Mouse (Mus musculus): ENCODE results near the gene Prx. TPM values are rescaled to one million over a fixed set of nuclear protein-coding genes. Genes with fewer than 3 reads are reported as not detected.

The Prx gene
- polyA plus RNA-seq, 1 experiment from 2014 or later: 1.5 TPM

GRCm38 (mm10) chr7:27506765-27507370 lies 7.7 kb downstream of the Prx start:
- Histone ChIP-seq H3K27ac (ENCODE audit: low read length) (peak overlapping the region; percentile 90; the same call in 1 of the 2 replicates), H3K9ac (ENCODE audit: low read depth, low read length) (0 out of 2 replicates have a peak overlapping the region, but pooled peaks have one; percentile 67), H3K4me1 (ENCODE audit: control insufficient read depth, insufficient read depth, low read length) (peaks cover 8% of the 10 kb centered on the region; the same call in 1 of the 2 replicates), H3K4me2 (ENCODE audit: low read length) (peak overlapping the region; percentile 65), H3K4me3 (ENCODE audit: low read depth, low read length) (peak overlapping the region; percentile 48), H3K27me3 (ENCODE audit: control insufficient read depth, insufficient read depth, low read depth, low read length) (no peaks in the 10 kb centered on the region), H3K36me3 (ENCODE audit: control insufficient read depth, insufficient read depth, low read length) (no peaks in the 10 kb centered on the region), H3K9me3 (replicated peaks; ENCODE audit: control insufficient read depth, low read length, poor library complexity, severe bottlenecking) (no peaks in the 10 kb centered on the region)
- ATAC-seq: no peak
- WGBS: 52% methylated on average over 9 of the region's 9 CpGs

- under 1% methylated on average over 53 of the region's 54 CpGs for WGBS
- ATAC-seq: peak; percentile 91
Measured at GRCm38 (mm10) chr7:27507711-27508647, 8.9 kb downstream of the Prx start.

GRCm38 (mm10) chr7:27508648-27509005 lies 9.5 kb downstream of the Prx start:
- Histone ChIP-seq H3K27ac (ENCODE audit: low read length) (peak overlapping the region; percentile 90), H3K36me3 (ENCODE audit: control insufficient read depth, insufficient read depth, low read length) (no peaks in the 10 kb centered on the region), H3K4me1 (ENCODE audit: control insufficient read depth, insufficient read depth, low read length) (peaks cover 8% of the 10 kb centered on the region; the same call in 1 of the 2 replicates), H3K4me2 (ENCODE audit: low read length) (peak overlapping the region; percentile 65), H3K9ac (ENCODE audit: low read depth, low read length) (no peak overlapping the region), H3K27me3 (ENCODE audit: control insufficient read depth, insufficient read depth, low read depth, low read length) (no peaks in the 10 kb centered on the region), H3K4me3 (ENCODE audit: low read depth, low read length) (peak overlapping the region; percentile 48), H3K9me3 (replicated peaks; ENCODE audit: control insufficient read depth, low read length, poor library complexity, severe bottlenecking) (no peaks in the 10 kb centered on the region)
- 26% methylated on average over 6 of the region's 6 CpGs for WGBS
- peak; percentile 44 for ATAC-seq

More at GRCm38 (mm10) chr7:27507711-27508647, 8.9 kb downstream of the Prx start:
- H3K27ac ChIP-seq (ENCODE audit: low read length): peak overlapping the region; percentile 90
- H3K4me3 ChIP-seq (ENCODE audit: low read depth, low read length): peak overlapping the region; percentile 48
- peaks cover 8% of the 10 kb centered on the region; the same call in 1 of the 2 replicates for H3K4me1 ChIP-seq (ENCODE audit: control insufficient read depth, insufficient read depth, low read length)
- H3K9ac ChIP-seq (ENCODE audit: low read depth, low read length): peak overlapping the region; percentile 67
- peak overlapping the region; percentile 65 for H3K4me2 ChIP-seq (ENCODE audit: low read length)
- no peaks in the 10 kb centered on the region for H3K36me3 ChIP-seq (ENCODE audit: control insufficient read depth, insufficient read depth, low read length)
- H3K27me3 ChIP-seq (ENCODE audit: control insufficient read depth, insufficient read depth, low read depth, low read length): no peaks in the 10 kb centered on the region
- H3K9me3 ChIP-seq (replicated peaks; ENCODE audit: control insufficient read depth, low read length, poor library complexity, severe bottlenecking): no peaks in the 10 kb centered on the region

GRCm38 (mm10) chr7:27510809-27511208 lies 11.7 kb downstream of the Prx start:
- ATAC-seq: no peak
- 81% methylated on average over 2 of the region's 2 CpGs for WGBS

GRCm38 (mm10) chr7:27514961-27515360 lies 15.8 kb downstream of the Prx start:
- ATAC-seq: no peak
- Histone ChIP-seq H3K27ac (ENCODE audit: low read length) (no peak overlapping the region), H3K4me3 (ENCODE audit: low read depth, low read length) (no peak overlapping the region), H3K27me3 (ENCODE audit: control insufficient read depth, insufficient read depth, low read depth, low read length) (no peaks in the 10 kb centered on the region), H3K36me3 (ENCODE audit: control insufficient read depth, insufficient read depth, low read length) (no peaks in the 10 kb centered on the region), H3K9me3 (replicated peaks; ENCODE audit: control insufficient read depth, low read length, poor library complexity, severe bottlenecking) (no peaks in the 10 kb centered on the region), H3K4me1 (ENCODE audit: control insufficient read depth, insufficient read depth, low read length) (no peaks in the 10 kb centered on the region), H3K4me2 (ENCODE audit: low read length) (no peak overlapping the region), H3K9ac (ENCODE audit: low read depth, low read length) (no peak overlapping the region)
- 80% methylated on average over 9 of the region's 9 CpGs for WGBS

More at GRCm38 (mm10) chr7:27510809-27511208, 11.7 kb downstream of the Prx start:
- Histone ChIP-seq H3K4me1 (ENCODE audit: control insufficient read depth, insufficient read depth, low read length) (peaks cover 8% of the 10 kb centered on the region; the same call in 1 of the 2 replicates), H3K36me3 (ENCODE audit: control insufficient read depth, insufficient read depth, low read length) (no peaks in the 10 kb centered on the region), H3K4me2 (ENCODE audit: low read length) (no peak overlapping the region), H3K9ac (ENCODE audit: low read depth, low read length) (no peak overlapping the region), H3K27me3 (ENCODE audit: control insufficient read depth, insufficient read depth, low read depth, low read length) (no peaks in the 10 kb centered on the region), H3K4me3 (ENCODE audit: low read depth, low read length) (no peak overlapping the region), H3K27ac (ENCODE audit: low read length) (no peak overlapping the region), H3K9me3 (replicated peaks; ENCODE audit: control insufficient read depth, low read length, poor library complexity, severe bottlenecking) (no peaks in the 10 kb centered on the region)

- H3K9me3 ChIP-seq (replicated peaks; ENCODE audit: control insufficient read depth, low read length, poor library complexity, severe bottlenecking): no peaks in the 10 kb centered on the region
- 88% methylated on average over 9 of the region's 9 CpGs for WGBS
- ATAC-seq: no peak
- no peak overlapping the region for H3K4me3 ChIP-seq (ENCODE audit: low read depth, low read length)
- H3K4me2 ChIP-seq (ENCODE audit: low read length): no peak overlapping the region
- H3K27me3 ChIP-seq (ENCODE audit: control insufficient read depth, insufficient read depth, low read depth, low read length): no peaks in the 10 kb centered on the region
- no peaks in the 10 kb centered on the region for H3K4me1 ChIP-seq (ENCODE audit: control insufficient read depth, insufficient read depth, low read length)
- H3K36me3 ChIP-seq (ENCODE audit: control insufficient read depth, insufficient read depth, low read length): no peaks in the 10 kb centered on the region
- H3K27ac ChIP-seq (ENCODE audit: low read length): no peak overlapping the region
- H3K9ac ChIP-seq (ENCODE audit: low read depth, low read length): no peak overlapping the region
Measured at GRCm38 (mm10) chr7:27518314-27518713, 19.2 kb downstream of the Prx start.

- no peak overlapping the region for H3K9ac ChIP-seq (ENCODE audit: low read depth, low read length)
- no peaks in the 10 kb centered on the region for H3K9me3 ChIP-seq (replicated peaks; ENCODE audit: control insufficient read depth, low read length, poor library complexity, severe bottlenecking)
- no peak overlapping the region for H3K4me3 ChIP-seq (ENCODE audit: low read depth, low read length)
- no peak overlapping the region for H3K27ac ChIP-seq (ENCODE audit: low read length)
- H3K27me3 ChIP-seq (ENCODE audit: control insufficient read depth, insufficient read depth, low read depth, low read length): no peaks in the 10 kb centered on the region
- H3K4me2 ChIP-seq (ENCODE audit: low read length): no peak overlapping the region
- no peaks in the 10 kb centered on the region for H3K36me3 ChIP-seq (ENCODE audit: control insufficient read depth, insufficient read depth, low read length)
- H3K4me1 ChIP-seq (ENCODE audit: control insufficient read depth, insufficient read depth, low read length): no peaks in the 10 kb centered on the region
- ATAC-seq: no peak
Measured at GRCm38 (mm10) chr7:27520104-27520503, 21.0 kb downstream of the Prx start.

GRCm38 (mm10) chr7:27520599-27520998 lies 21.5 kb downstream of the Prx start:
- no peak for ATAC-seq
- H3K4me2 ChIP-seq (ENCODE audit: low read length): no peak overlapping the region
- no peak overlapping the region for H3K4me3 ChIP-seq (ENCODE audit: low read depth, low read length)
- H3K27ac ChIP-seq (ENCODE audit: low read length): no peak overlapping the region
- H3K9ac ChIP-seq (ENCODE audit: low read depth, low read length): no peak overlapping the region
- no peaks in the 10 kb centered on the region for H3K9me3 ChIP-seq (replicated peaks; ENCODE audit: control insufficient read depth, low read length, poor library complexity, severe bottlenecking)
- 92% methylated on average over 1 of the region's 1 CpGs for WGBS
- H3K27me3 ChIP-seq (ENCODE audit: control insufficient read depth, insufficient read depth, low read depth, low read length): no peaks in the 10 kb centered on the region
- no peaks in the 10 kb centered on the region for H3K4me1 ChIP-seq (ENCODE audit: control insufficient read depth, insufficient read depth, low read length)
- no peaks in the 10 kb centered on the region for H3K36me3 ChIP-seq (ENCODE audit: control insufficient read depth, insufficient read depth, low read length)

GRCm38 (mm10) chr7:27522967-27523366 lies 23.8 kb downstream of the Prx start, which contains the start of gene Hipk4:
Gene Hipk4, plus strand, starts transcription at chr7:27523267.
- Histone ChIP-seq H3K27me3 (ENCODE audit: control insufficient read depth, insufficient read depth, low read depth, low read length) (no peaks in the 10 kb centered on the region), H3K9me3 (replicated peaks; ENCODE audit: control insufficient read depth, low read length, poor library complexity, severe bottlenecking) (no peaks in the 10 kb centered on the region), H3K4me2 (ENCODE audit: low read length) (no peak within 1 kb of the TSS), H3K4me1 (ENCODE audit: control insufficient read depth, insufficient read depth, low read length) (no peaks in the 10 kb centered on the region), H3K9ac (ENCODE audit: low read depth, low read length) (no peak within 1 kb of the TSS), H3K4me3 (ENCODE audit: low read depth, low read length) (no peak within 1 kb of the TSS), H3K36me3 (ENCODE audit: control insufficient read depth, insufficient read depth, low read length) (no peaks in the 10 kb centered on the region), H3K27ac (ENCODE audit: low read length) (no peak within 1 kb of the TSS)
- ATAC-seq: no peak
- 63% methylated on average over 5 of the region's 5 CpGs for WGBS
